Mouse (Mus musculus) kidney, postnatal 36 days (tissue): ENCODE results near the gene Polr2b.
A peak's percentile ranks its signal among the peaks of the same experiment; 100 is the strongest.

ENCODE experiments used
- DNase-seq, 2 experiments: peaks; one replicate each; pipeline ENCODE4 v3.0.0; 2021 to 2022; ENCODE audit warnings: mixed read lengths in 2 of 2

The Polr2b gene

GRCm38 (mm10) chr5:77393094-77393619 lies 83.2 kb downstream of the Polr2b start:
- DNase-seq, result peak in 1 of 2 experiments; percentile 25

- DNase-seq, result peak in 1 of 2 experiments; percentile 30
Measured at GRCm38 (mm10) chr5:77393990-77394618, 84.2 kb downstream of the Polr2b start.

- DNase-seq, result peak; percentile 61 to 73
Measured at GRCm38 (mm10) chr5:77398285-77399057, 88.5 kb downstream of the Polr2b start.
